Mouse (Mus musculus): ENCODE measurements around the gene Lnx2.

Lnx2 gene

GRCm38 (mm10) chr5:147050816-147051499 is 25.4 kb downstream of the Lnx2 start:
- DNase-seq (ENCODE audit: low read depth), result no peak

DNA sequence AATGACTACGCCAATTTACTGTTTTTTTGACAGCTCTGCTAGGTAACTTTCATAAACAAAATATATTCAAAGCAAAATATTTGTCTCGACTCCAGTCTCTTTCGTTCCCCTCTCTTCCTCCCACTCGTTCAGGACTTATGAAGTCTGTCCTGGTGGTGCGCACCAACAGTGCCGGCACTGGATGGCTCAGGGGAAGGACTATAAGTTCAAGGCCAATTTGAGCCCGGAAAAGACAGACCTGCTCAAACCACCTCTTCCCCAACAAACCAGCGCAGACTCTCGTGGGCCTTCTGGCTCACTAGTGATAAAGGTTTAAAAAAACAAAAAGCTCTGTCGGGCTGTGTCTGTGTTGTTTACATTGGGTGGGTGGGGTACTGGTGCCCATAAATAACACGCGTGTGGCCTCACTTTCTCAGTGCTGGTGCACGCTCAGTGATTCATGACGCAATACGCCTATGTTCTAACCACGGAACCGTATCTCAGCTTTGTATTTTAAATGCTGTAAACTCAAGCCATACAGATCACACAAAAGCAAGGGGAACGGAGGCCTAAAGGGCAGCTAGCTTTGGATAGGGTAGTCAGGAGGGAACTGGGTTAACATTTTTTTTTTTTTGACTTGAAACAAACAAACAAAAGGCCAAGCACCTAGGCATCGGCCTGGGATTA is 26.7 kb downstream of the Lnx2 start:
- DNase-seq (ENCODE audit: low read depth), result no peak

DNA sequence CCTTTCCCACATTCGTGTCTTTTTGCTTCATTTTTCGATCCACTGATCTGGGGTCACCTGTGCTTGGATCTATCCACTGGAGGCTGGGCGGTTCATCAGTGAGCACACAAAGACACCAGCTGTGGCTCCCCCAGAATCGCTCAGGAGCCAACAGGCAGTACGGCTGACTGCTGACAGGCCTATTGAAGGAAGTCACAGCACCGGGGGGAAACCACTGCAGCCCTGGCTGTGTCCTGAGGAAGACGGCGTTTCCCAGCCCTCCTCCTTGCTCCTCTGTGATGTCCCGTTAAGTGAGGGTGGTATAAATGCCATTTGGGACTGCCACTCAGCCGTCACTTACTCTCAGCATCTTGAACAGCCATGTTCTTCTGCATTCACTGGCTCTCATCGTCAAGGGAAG is 30.5 kb downstream of the Lnx2 start:
- no peak for DNase-seq (ENCODE audit: low read depth)

GRCm38 (mm10) chr5:147045311-147045710 is 31.1 kb downstream of the Lnx2 start:
- DNase-seq (ENCODE audit: low read depth), result no peak

GRCm38 (mm10) chr5:147043240-147043844 is 33.0 kb downstream of the Lnx2 start:
- DNase-seq (ENCODE audit: low read depth), result no peak

DNA sequence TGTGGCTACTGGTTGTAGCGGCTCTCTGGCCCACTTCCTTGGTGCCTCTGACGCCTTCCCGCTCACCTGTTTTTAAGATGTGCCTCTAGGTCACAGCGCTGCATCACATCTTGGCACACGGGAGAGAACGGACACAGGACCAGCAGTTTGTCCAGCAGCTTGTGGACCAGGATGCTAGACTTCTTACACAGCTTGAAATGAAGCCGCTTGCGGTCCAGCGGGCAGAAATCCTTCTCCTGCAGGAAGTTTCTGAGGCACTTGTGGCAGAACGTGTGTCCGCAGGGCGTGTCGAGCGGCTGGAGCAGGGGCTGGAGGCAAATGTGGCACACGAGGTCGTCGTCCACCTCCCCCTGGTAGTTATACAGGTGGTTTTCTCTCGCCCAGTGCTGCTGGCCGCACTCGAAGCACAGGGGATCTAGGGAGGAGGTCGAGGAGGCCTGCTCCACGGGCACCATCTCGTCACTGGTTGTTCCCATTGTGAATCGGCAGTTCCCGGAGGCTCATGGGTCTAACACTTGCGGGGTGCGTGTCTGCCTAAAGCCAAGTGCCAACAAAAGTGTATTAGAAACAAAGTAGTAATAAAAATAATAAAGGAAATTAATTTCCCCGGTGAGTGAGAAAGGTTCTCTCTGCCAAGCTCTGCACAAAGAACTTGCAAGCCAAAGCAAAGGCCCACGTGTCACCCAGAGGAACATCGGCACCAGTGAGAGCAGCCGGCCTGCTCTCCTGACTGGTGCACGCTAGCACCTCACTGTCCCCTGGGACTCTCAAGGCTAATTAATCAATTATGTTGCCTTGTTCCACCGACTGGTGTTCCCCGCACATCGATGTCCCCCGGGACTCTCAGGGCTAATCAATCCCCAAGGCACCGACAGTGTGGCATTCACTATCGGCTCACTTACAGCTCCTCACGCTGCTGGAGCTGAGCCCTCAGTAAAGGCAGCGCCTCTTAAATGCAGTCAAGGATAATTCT is 34.1 kb downstream of the Lnx2 start:
- DNase-seq (ENCODE audit: low read depth), result no peak

DNA sequence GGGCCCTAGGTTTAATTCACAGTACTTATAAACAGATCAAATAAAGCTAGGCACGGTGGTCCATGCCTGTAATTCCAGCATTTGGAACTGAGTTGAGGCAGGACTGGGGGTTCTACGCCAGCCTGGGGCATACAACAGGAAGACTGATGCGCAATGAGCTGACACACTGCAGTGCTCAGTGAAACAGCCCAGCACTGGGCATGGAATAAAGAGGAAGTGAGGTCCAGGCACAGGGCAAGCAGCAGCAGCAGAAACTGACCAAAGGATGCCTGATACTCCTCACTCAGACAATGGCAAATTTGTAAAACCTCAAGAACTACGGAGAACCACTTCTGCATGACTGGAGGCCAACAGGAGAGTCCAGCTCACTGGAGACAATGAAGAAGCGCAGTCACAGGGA is 37.0 kb downstream of the Lnx2 start:
- no peak for DNase-seq (ENCODE audit: low read depth)

DNA sequence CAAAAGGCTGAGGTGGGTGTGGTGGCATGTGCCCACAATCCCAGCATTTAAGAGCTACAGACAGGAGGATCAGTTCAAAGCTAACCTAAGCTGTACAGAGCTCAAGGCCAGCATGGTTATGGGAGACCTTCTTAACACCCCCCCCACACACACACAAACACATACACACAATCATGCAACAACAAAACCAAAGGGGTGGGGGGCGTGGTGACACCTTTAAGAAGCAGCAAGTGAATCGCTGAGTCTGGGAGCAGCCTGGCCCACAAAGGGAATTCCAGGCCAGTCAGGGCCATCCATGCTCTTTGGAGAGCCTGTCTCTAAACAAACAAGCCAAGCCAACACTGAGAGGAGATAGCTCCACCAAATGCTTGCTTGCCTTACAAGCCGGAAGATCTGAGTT is 38.8 kb downstream of the Lnx2 start:
- no peak for DNase-seq (ENCODE audit: low read depth)

DNA sequence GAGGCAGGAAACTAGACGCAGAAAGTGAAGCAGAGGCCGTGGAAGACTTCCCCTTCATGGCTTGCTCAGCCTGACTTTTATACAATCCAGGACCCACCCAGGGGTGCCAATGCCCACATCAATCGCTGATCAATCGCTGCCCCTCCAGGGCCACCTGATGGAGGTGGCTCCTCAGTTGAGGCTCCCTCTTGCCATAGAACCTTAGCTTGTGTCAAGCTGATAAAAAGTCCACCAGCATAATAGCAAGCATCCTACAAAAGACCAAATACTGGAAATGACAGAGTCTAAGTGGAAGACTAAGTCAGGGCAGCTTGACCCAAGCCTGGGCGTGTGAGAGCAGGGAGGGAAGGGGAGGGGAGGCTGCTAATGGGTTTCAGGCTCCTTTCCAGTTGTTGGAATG is 39.7 kb downstream of the Lnx2 start:
- DNase-seq (ENCODE audit: low read depth), result no peak

- no peak for DNase-seq (ENCODE audit: low read depth)
Measured at GRCm38 (mm10) chr5:147036028-147036427, 40.4 kb downstream of the Lnx2 start.

DNA sequence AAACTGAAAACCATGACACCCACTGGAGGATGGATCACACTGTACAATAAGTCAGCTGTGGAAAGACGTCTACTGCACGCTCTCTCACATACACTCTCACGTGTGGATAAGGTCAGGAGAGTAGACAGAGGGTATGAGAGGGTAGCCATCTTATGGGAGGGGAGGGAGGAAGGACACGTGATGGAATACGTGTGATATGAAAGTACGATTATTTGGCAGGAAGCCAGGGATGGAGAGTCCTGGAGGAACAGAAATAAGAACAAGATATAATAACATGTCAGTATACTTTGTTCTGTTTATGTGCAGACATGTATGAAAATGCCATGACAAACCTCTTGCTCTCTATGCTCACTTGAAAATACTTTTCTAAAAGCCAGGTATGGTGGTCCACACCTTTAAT is 41.1 kb downstream of the Lnx2 start:
- DNase-seq (ENCODE audit: low read depth), result no peak

GRCm38 (mm10) chr5:147034283-147034682 is 42.1 kb downstream of the Lnx2 start:
- no peak for DNase-seq (ENCODE audit: low read depth)

DNA sequence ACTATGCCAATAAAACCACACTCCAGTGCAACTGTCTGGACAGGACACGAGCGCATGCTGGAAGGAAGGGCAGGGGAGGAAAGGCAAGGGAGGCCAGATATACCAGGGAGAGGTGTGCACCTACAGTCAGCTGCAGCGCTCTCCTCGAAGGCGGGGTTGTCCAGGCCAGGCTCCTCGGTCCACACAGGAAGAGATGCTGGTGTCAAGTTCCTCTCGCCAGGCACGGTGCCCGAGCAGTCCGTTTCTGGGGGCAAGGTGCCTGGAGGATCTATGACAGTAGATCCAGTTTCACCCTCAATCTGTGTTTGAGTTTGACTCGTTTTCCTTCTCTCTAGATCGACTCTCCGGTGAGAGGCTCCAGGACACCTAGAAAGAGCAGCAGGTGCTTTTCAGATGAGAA is 43.2 kb downstream of the Lnx2 start:
- DNase-seq (ENCODE audit: low read depth), result no peak

- DNase-seq (ENCODE audit: low read depth), result no peak
Measured at GRCm38 (mm10) chr5:147031281-147031680, 45.1 kb downstream of the Lnx2 start.

DNA sequence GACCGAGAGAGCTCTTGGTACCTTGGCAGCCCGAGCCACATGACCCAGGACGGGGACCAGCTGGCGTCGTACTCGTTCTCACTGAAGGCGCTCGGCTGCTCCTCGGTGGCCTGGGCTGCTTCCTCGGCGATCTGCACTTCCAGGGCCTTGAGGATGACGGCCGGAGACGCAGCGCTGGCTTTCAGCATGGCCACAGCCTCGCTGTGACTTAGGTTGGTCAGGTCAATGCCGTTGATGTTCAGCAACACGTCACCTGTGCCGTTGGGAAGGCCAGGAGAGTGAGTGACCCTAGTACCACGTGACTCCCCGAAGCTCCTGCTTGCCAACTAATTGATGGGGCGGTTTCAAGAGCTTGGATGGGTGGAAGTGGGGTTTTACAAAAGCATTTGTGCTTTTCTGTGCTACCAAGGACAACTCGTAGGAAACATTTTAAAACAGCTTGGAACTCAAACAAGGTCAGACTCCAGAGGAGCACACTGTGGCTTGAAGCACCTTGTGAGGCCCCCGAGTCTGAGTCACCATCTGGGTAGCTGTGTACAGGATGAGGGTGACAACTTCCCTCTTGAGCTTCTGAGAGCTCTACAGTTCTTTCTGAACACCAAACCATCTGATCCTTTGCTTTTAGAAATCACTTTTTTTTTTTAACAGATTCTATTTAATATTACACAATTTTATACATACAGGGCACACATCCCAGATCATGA is 51.9 kb downstream of the Lnx2 start:
- DNase-seq (ENCODE audit: low read depth), result no peak

DNA sequence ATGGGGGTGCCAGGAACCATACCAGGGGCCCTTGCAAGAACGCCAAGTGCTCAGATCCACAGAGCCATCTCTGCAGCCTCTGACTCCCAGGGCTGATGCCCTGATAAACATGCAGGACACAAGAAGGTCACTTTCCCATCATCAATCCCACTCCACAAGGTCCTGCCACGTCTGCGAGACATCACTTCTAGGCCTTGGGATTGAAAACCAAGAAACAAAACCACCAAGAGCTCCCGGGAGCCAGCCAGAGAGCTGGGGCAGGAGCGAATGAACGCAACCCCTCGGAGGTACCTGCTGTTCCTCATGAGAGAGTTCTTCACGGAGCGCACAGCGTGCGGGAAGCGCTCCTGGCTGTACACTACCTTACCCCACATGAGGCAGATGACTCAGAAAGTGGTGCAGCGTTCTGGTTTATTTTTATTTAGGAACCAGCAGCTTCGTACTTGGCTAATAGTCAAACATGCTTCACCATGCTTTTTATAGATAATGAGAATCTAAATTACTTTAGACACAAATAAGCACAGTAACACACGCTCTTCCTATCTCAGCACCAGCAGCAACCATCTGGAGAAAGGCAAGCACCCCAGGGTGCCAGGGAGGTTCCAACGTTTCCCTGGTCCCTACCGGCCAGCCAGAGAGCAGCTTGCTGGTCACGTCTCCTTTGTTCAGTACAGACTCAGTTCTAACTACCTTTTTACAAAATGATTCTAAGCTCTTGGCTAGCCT is 53.0 kb downstream of the Lnx2 start:
- no peak for DNase-seq (ENCODE audit: low read depth)

DNA sequence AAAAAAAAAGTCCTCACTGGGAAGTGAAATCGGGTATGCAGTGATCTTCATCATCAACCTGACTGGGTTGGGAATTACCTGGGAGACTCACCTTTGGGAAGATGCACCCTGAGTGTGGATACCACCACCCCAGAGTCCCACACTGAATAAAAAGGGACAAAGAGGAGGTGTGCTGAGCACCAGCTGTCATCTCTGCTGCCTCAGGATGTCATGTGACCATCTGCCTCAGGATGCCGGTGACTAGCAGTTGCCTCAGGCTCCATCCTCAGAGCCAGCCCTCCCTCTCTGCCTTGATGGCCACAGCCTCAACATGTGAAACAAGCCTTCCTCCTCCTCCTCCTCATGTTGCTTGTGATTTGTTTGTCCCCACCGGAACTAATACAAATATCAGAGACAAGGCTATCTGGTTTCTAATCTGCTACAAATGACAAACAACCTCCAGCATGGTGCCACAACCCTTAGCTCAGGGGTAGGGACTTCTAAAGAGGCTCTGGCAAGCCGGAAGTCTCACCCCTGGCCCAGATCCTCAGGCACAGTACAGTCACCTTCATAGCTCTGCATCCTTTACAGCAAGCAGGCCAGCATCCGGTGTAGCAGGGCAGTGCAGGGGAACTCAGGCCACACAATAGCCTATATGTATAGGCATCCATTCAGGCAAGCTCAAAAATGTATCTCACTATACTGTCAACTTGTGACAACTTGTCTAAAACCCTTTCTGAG is 54.7 kb downstream of the Lnx2 start:
- DNase-seq (ENCODE audit: low read depth), result no peak

DNA sequence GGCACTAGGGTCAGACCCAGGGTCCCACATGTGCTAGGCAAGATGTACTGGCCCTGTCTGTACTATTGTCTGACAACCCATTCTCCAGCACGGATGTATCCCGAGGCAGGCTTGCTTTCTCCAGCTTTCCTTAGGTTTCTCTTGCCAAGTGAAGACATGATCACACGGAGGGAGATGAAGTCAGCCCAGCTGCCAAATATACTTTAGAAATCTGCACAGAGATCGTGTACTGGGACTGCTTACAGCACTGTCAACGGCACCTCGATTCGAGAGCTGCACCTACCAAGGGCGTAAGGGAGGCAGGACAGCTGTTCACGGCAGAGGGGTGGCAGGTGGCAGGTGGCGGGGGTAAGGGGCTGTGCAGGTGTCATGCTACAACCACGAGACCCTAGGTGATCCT is 55.8 kb downstream of the Lnx2 start:
- DNase-seq (ENCODE audit: low read depth), result no peak

DNA sequence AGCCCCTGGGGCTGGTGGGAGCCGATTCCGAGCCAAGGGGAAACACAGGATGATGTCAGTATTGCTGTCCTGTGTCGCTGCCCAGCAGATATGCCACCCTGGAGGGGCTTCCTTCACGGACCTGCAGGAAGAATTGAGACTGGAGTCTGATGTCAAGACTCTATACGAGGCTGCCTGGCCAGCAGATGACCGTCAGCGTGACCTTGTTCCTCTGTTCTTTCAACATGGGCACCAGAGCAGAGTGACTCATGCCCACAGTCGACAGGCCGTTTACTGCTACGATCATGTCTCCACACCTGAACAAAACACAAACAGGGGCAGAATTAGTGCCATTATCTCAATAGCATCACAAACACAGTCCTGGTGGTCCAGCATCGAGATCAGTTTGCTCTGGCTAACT is 57.6 kb downstream of the Lnx2 start:
- no peak for DNase-seq (ENCODE audit: low read depth)

GRCm38 (mm10) chr5:147017526-147017925 is 58.9 kb downstream of the Lnx2 start:
- no peak for DNase-seq (ENCODE audit: low read depth)
